Mouse (Mus musculus) bone marrow, adult 2 months (tissue): ENCODE results near the gene Klre1. TPM values are rescaled to one million over a fixed set of nuclear protein-coding genes. Genes with fewer than 3 reads are reported as not detected.

Experiments used
- polyA plus RNA-seq: library from polyadenylated mRNA; stranded (reverse); fragments of >200 nt; gene quantifications from 2 replicates; pipeline ENCODE4 v1.2.4, GENCODE M21; 2011; ENCODE audit warnings: low replicate concordance; ENCODE audit not compliant: missing spikeins, insufficient read depth, insufficient read length

The Klre1 gene
- polyA plus RNA-seq, 1 experiment: 3.8 TPM

Other genes with a start within 250 kb of the Klre1 start
- not detected in 2 replicates for gene 4922502D21Rik, start 246.1 kb upstream of the Klre1 start, polyA plus RNA-seq
- gene Clec12a, start 235.2 kb upstream of the Klre1 start, polyA plus RNA-seq: 45.9 and 106 TPM in 2 replicates
- not detected in 2 replicates for gene Clec12b, start 192.0 kb upstream of the Klre1 start, polyA plus RNA-seq
- 62.2 and 127 TPM in 2 replicates for gene Clec1b, start 180.6 kb upstream of the Klre1 start, polyA plus RNA-seq
- 3.7 and 19.0 TPM in 2 replicates for gene Clec9a, start 169.0 kb upstream of the Klre1 start, polyA plus RNA-seq
- gene Clec1a, start 125.9 kb upstream of the Klre1 start, polyA plus RNA-seq: 0.30 TPM in 1 of 2 replicates, not detected in the other
- 7.5 and 12.6 TPM in 2 replicates for gene Olr1, start 70.7 kb upstream of the Klre1 start, polyA plus RNA-seq
- gene Tmem52b, start 65.3 kb upstream of the Klre1 start, polyA plus RNA-seq: not detected in 2 replicates
- gene Gabarapl1, start 44.7 kb upstream of the Klre1 start, polyA plus RNA-seq: 31.0 and 44.3 TPM in 2 replicates
- 2.5 and 9.8 TPM in 2 replicates for gene Klrd1, start 13.9 kb downstream of the Klre1 start, polyA plus RNA-seq
- 2.7 and 6.3 TPM in 2 replicates for gene Klrk1, start 46.0 kb downstream of the Klre1 start, polyA plus RNA-seq
- gene Klrc3, start 65.4 kb downstream of the Klre1 start, polyA plus RNA-seq: not detected in 2 replicates
- gene Klrc2, start 82.8 kb downstream of the Klre1 start, polyA plus RNA-seq: 2.5 TPM in 1 of 2 replicates, not detected in the other
- 2.3 TPM in 1 of 2 replicates, not detected in the other for gene Klrc1, start 101.1 kb downstream of the Klre1 start, polyA plus RNA-seq
- gene Klri1, start 139.2 kb downstream of the Klre1 start, polyA plus RNA-seq: not detected in 2 replicates
- 0.25 and 0.90 TPM in 2 replicates for gene Klri2, start 162.6 kb downstream of the Klre1 start, polyA plus RNA-seq
- gene Gm156, start 206.4 kb downstream of the Klre1 start, polyA plus RNA-seq: 0.65 TPM in 1 of 2 replicates, not detected in the other